Mouse (Mus musculus) heart, embryonic 15.5 days (tissue): ENCODE data around the gene Fscn2. TPM values are rescaled to one million over a fixed set of nuclear protein-coding genes. Genes with fewer than 3 reads are reported as not detected.
"Not testable (repeated sequence)": the region's sequence is repeated elsewhere in the genome, so short reads cannot be mapped to it uniquely, and the experiment has no call there.

Experiments used
- ATAC-seq: fragments of 200-750 bp; cut with Nextera tagmentation; replicated peaks from 2 replicates; pipeline ENCODE4 v1.8.0; 2017; ENCODE audit warnings: low read depth, moderate TSS enrichment; ENCODE audit not compliant: insufficient number of reproducible peaks, insufficient read depth, low FRiP score
- H3K27ac ChIP-seq: fragments of 300-500 bp; sonication (generic); 2 replicates; pipeline ENCODE4 v1.5.1; 2015; ENCODE audit warnings: mild to moderate bottlenecking, inconsistent platforms
- H3K27me3 ChIP-seq: fragments of 300-500 bp; sonication (generic); 2 replicates; pipeline ENCODE4 v1.6.1; 2015; ENCODE audit warnings: inconsistent platforms
- H3K36me3 ChIP-seq: fragments of 300-500 bp; sonication (generic); 2 replicates; pipeline ENCODE4 v1.6.1; 2015; ENCODE audit warnings: mild to moderate bottlenecking, inconsistent platforms
- H3K4me1 ChIP-seq: fragments of 300-500 bp; sonication (generic); replicated peaks from 2 replicates; pipeline ENCODE4 v1.6.1; 2015; ENCODE audit warnings: inconsistent platforms
- H3K4me2 ChIP-seq: fragments of 300-500 bp; sonication (generic); 2 replicates; pipeline ENCODE4 v1.6.1; 2015; ENCODE audit warnings: inconsistent platforms, mild to moderate bottlenecking, moderate library complexity
- H3K4me3 ChIP-seq: fragments of 300-500 bp; sonication (generic); 2 replicates; pipeline ENCODE4 v1.5.1; 2015; ENCODE audit warnings: mild to moderate bottlenecking, inconsistent platforms
- H3K9ac ChIP-seq: fragments of 300-500 bp; sonication (generic); 2 replicates; pipeline ENCODE4 v1.6.1; 2015; ENCODE audit warnings: mild to moderate bottlenecking, inconsistent platforms
- H3K9me3 ChIP-seq: fragments of 300-500 bp; sonication (generic); replicated peaks from 2 replicates; pipeline ENCODE4 v1.6.1; 2016; ENCODE audit warnings: inconsistent platforms
- WGBS: fragments of 180-500 bp; shearing (Covaris S2); methylation state at CpG from one replicate; pipeline ENCODE4 v1.1.7; 2015; ENCODE audit warnings: mixed read lengths; 5-methylcytosine and 5-hydroxymethylcytosine counted together
- polyA plus RNA-seq: library from polyadenylated mRNA; unstranded; fragments of >200 nt; fragmentation: Nextera tagmentation; extraction: Ambion mirVana; gene quantifications from 2 replicates; pipeline ENCODE4 v1.2.1, GENCODE M21; 2015

Fscn2 gene
- polyA plus RNA-seq, 1 experiment from 2014 or later: 0.66 TPM

- no peak overlapping the region for H3K27ac ChIP-seq
- no peaks in the 10 kb centered on the region for H3K4me1 ChIP-seq
- H3K9ac ChIP-seq: no peak overlapping the region
- 72% methylated on average over 6 of the region's 6 CpGs for WGBS
- H3K27me3 ChIP-seq: no peaks in the 10 kb centered on the region
- no peaks in the 10 kb centered on the region for H3K9me3 ChIP-seq
- no peaks in the 10 kb centered on the region for H3K36me3 ChIP-seq
- ATAC-seq: no peak
- H3K4me2 ChIP-seq: no peak overlapping the region
- no peak overlapping the region for H3K4me3 ChIP-seq
These were observed 25.8 kb upstream of the Fscn2 start for GRCm38 (mm10) chr11:120335431-120336021.

- 35% methylated on average over 2 of the region's 2 CpGs for WGBS
- Histone ChIP-seq H3K9ac (no peak overlapping the region), H3K4me2 (no peak overlapping the region), H3K27ac (no peak overlapping the region), H3K9me3 (no peaks in the 10 kb centered on the region), H3K4me1 (no peaks in the 10 kb centered on the region), H3K4me3 (no peak overlapping the region), H3K36me3 (no peaks in the 10 kb centered on the region), H3K27me3 (no peaks in the 10 kb centered on the region)
- no peak for ATAC-seq
These were observed 23.9 kb upstream of the Fscn2 start for GRCm38 (mm10) chr11:120337447-120337846.

- no peak overlapping the region for H3K27ac ChIP-seq
- no peak overlapping the region for H3K4me2 ChIP-seq
- H3K4me3 ChIP-seq: no peak overlapping the region
- H3K4me1 ChIP-seq: no peaks in the 10 kb centered on the region; the same call in 1 of the 2 replicates
- H3K36me3 ChIP-seq: no peaks in the 10 kb centered on the region
- ATAC-seq: no peak
- no peaks in the 10 kb centered on the region for H3K9me3 ChIP-seq
- WGBS: 71% methylated on average over 3 of the region's 3 CpGs
- H3K9ac ChIP-seq: no peak overlapping the region
- H3K27me3 ChIP-seq: no peaks in the 10 kb centered on the region
These were observed 22.5 kb upstream of the Fscn2 start for GRCm38 (mm10) chr11:120338786-120339185.

GRCm38 (mm10) chr11:120339978-120340513 is 21.3 kb upstream of the Fscn2 start:
- 81% methylated on average over 10 of the region's 10 CpGs for WGBS
- H3K9ac ChIP-seq: no peak overlapping the region
- H3K27ac ChIP-seq: no peak overlapping the region
- H3K4me3 ChIP-seq: no peak overlapping the region
- H3K27me3 ChIP-seq: no peaks in the 10 kb centered on the region
- H3K9me3 ChIP-seq: no peaks in the 10 kb centered on the region
- peaks cover 1% of the 10 kb centered on the region; the same call in 1 of the 2 replicates for H3K36me3 ChIP-seq
- no peak for ATAC-seq
- H3K4me1 ChIP-seq: peaks cover 3% of the 10 kb centered on the region
- no peak overlapping the region for H3K4me2 ChIP-seq

- 92% methylated on average over 4 of the region's 4 CpGs for WGBS
These were observed 19.7 kb upstream of the Fscn2 start for GRCm38 (mm10) chr11:120341661-120342060.

GRCm38 (mm10) chr11:120342656-120343160 is 18.6 kb upstream of the Fscn2 start:
- Histone ChIP-seq H3K4me2 (no peak overlapping the region), H3K27me3 (no peaks in the 10 kb centered on the region), H3K36me3 (peaks cover 6% of the 10 kb centered on the region; the same call in 1 of the 2 replicates), H3K27ac (no peak overlapping the region), H3K9ac (no peak overlapping the region), H3K4me1 (peaks cover 8% of the 10 kb centered on the region), H3K9me3 (no peaks in the 10 kb centered on the region), H3K4me3 (no peak overlapping the region)
- no peak for ATAC-seq
- WGBS: 89% methylated on average over 5 of the region's 5 CpGs

More at GRCm38 (mm10) chr11:120341661-120342060, 19.7 kb upstream of the Fscn2 start:
- no peak overlapping the region for H3K27ac ChIP-seq
- H3K9ac ChIP-seq: no peak overlapping the region
- H3K36me3 ChIP-seq: peaks cover 6% of the 10 kb centered on the region; the same call in 1 of the 2 replicates
- no peaks in the 10 kb centered on the region for H3K9me3 ChIP-seq
- no peaks in the 10 kb centered on the region for H3K27me3 ChIP-seq
- H3K4me1 ChIP-seq: peaks cover 8% of the 10 kb centered on the region
- no peak for ATAC-seq
- no peak overlapping the region for H3K4me2 ChIP-seq
- no peak overlapping the region for H3K4me3 ChIP-seq

- Histone ChIP-seq H3K9me3 (no peaks in the 10 kb centered on the region), H3K36me3 (peaks cover 6% of the 10 kb centered on the region; the same call in 1 of the 2 replicates), H3K4me1 (peaks cover 8% of the 10 kb centered on the region), H3K27me3 (no peaks in the 10 kb centered on the region), H3K27ac (peak overlapping the region; percentile 66), H3K9ac (no peak overlapping the region), H3K4me3 (no peak overlapping the region), H3K4me2 (no peak overlapping the region)
- WGBS: 40% methylated on average over 5 of the region's 5 CpGs
- no peak for ATAC-seq
These were observed 17.6 kb upstream of the Fscn2 start for GRCm38 (mm10) chr11:120343519-120344309.

- Histone ChIP-seq H3K36me3 (peaks cover 6% of the 10 kb centered on the region; the same call in 1 of the 2 replicates), H3K4me2 (no peak overlapping the region), H3K27me3 (no peaks in the 10 kb centered on the region), H3K9ac (no peak overlapping the region), H3K4me1 (peaks cover 8% of the 10 kb centered on the region), H3K27ac (peak overlapping the region; percentile 66), H3K4me3 (peak overlapping the region; percentile 33; the same call in 1 of the 2 replicates), H3K9me3 (no peaks in the 10 kb centered on the region)
- 48% methylated on average over 5 of the region's 5 CpGs for WGBS
- ATAC-seq: no peak
These were observed 16.9 kb upstream of the Fscn2 start for GRCm38 (mm10) chr11:120344310-120344920.

GRCm38 (mm10) chr11:120345067-120345681 is 16.2 kb upstream of the Fscn2 start:
- H3K27me3 ChIP-seq: no peaks in the 10 kb centered on the region
- peaks cover 6% of the 10 kb centered on the region; the same call in 1 of the 2 replicates for H3K36me3 ChIP-seq
- H3K9me3 ChIP-seq: no peaks in the 10 kb centered on the region
- peak overlapping the region; percentile 33 for H3K4me3 ChIP-seq
- WGBS: 10% methylated on average over 1 of the region's 1 CpGs
- peak overlapping the region; percentile 60 for H3K4me2 ChIP-seq
- H3K27ac ChIP-seq: peak overlapping the region; percentile 66
- no peak for ATAC-seq
- H3K4me1 ChIP-seq: peaks cover 8% of the 10 kb centered on the region
- H3K9ac ChIP-seq: peak overlapping the region; percentile 40

- H3K4me3 ChIP-seq: peak overlapping the region; percentile 57
- H3K27me3 ChIP-seq, H3K36me3 ChIP-seq, H3K9me3 ChIP-seq, ATAC-seq: not testable (repeated sequence)
- H3K4me1 ChIP-seq: peaks cover 18% of the 10 kb centered on the region
- H3K4me2 ChIP-seq: peak overlapping the region; percentile 68
- 17% methylated on average over 10 of the region's 13 CpGs for WGBS
- peak overlapping the region; percentile 65 for H3K9ac ChIP-seq
- peak overlapping the region; percentile 57 for H3K27ac ChIP-seq
These were observed 14.8 kb upstream of the Fscn2 start for GRCm38 (mm10) chr11:120346383-120347034.
